Mouse (Mus musculus) lung, embryonic 16.5 days (tissue): ENCODE measurements around the gene Rtn3. TPM values are rescaled to one million over a fixed set of nuclear protein-coding genes. Genes with fewer than 3 reads are reported as not detected.

Experiments used
- ATAC-seq: fragments of 200-750 bp; cut with Nextera tagmentation; 2 replicates; pipeline ENCODE4 v1.8.0; 2017; ENCODE audit warnings: low read depth, mild to moderate bottlenecking, moderate library complexity
- H3K27ac ChIP-seq: fragments of 300-500 bp; sonication (generic); 2 replicates; pipeline ENCODE4 v1.5.1; 2014; ENCODE audit warnings: mild to moderate bottlenecking, control low read depth, low read length
- H3K27me3 ChIP-seq: fragments of 300-500 bp; sonication (generic); 2 replicates; pipeline ENCODE4 v1.6.1; 2014; ENCODE audit warnings: low read depth, low read length, mixed read lengths; ENCODE audit not compliant: control insufficient read depth, insufficient read depth
- H3K36me3 ChIP-seq: fragments of 300-500 bp; sonication (generic); 2 replicates; pipeline ENCODE4 v1.6.1; 2014; ENCODE audit warnings: low read length; ENCODE audit not compliant: control insufficient read depth, insufficient read depth
- H3K4me1 ChIP-seq: fragments of 300-500 bp; sonication (generic); replicated peaks from 2 replicates; pipeline ENCODE4 v1.6.1; 2014; ENCODE audit warnings: low read length, mixed read lengths; ENCODE audit not compliant: control insufficient read depth, insufficient read depth
- H3K4me2 ChIP-seq: fragments of 300-500 bp; sonication (generic); 2 replicates; pipeline ENCODE4 v1.6.1; 2014; ENCODE audit warnings: low read depth, low read length, control low read depth
- H3K4me3 ChIP-seq: fragments of 300-500 bp; sonication (generic); 2 replicates; pipeline ENCODE4 v1.5.1; 2014; ENCODE audit warnings: mild to moderate bottlenecking, low read length, control low read depth
- H3K9ac ChIP-seq: fragments of 300-500 bp; sonication (generic); 2 replicates; pipeline ENCODE4 v1.6.1; 2014; ENCODE audit warnings: low read length, control low read depth
- H3K9me3 ChIP-seq: fragments of 300-500 bp; sonication (generic); 2 replicates; pipeline ENCODE4 v1.6.1; 2016; ENCODE audit warnings: low read length; ENCODE audit not compliant: control insufficient read depth
- WGBS: fragments of 180-500 bp; shearing (Covaris S2); extraction: QIAGEN DNeasy Blood & Tissue Kit; methylation state at CpG from one replicate; pipeline ENCODE4 v1.1.7; 2014; 5-methylcytosine and 5-hydroxymethylcytosine counted together
- polyA plus RNA-seq: library from polyadenylated mRNA; unstranded; fragments of >200 nt; fragmentation: Nextera tagmentation; extraction: Ambion mirVana; gene quantifications from 2 replicates; pipeline ENCODE4 v1.2.1, GENCODE M21; 2015

Gene Rtn3
- polyA plus RNA-seq, 1 experiment from 2014 or later, result 123 TPM

DNA sequence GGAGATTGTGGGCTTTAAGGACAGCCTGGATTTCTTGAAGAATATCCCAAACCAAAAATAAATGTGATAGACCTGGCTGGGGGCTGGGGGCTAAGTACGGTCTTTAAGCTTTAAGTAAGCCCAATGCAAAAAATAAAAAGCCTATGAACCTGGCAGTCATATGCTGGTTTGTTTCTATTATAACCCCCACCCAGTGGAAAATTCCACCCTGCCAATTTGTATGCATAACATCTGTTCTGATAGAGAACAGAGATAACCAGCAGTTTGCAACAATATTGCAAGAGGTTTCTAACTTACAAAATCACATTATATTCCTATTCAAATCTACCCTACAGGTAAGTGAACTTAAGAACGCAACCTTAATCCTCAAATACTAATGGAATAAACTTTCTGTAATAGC lies 12.4 kb downstream of the Rtn3 start:
- Histone ChIP-seq H3K4me3 (no peak overlapping the region), H3K27ac (no peak overlapping the region)
- 85% methylated on average over 2 of the region's 2 CpGs for WGBS

DNA sequence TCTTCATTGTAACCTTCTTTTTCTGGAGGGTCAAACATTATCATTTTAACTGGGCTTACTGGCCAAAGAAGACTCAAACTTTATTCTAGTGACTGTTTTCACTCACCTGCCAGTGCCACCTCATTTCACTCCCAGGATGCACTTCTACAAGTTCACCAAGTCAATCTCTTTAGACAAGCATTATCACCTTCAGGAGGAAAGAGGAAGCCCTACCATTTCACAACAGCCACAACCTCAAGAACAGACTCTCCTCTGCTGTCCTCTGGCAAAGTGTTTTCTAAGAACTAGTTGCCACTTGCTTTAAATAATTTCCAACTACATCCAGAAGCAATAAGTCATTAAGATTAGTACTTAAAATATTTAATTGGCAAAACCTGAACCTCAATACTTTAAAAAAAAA lies 15.2 kb downstream of the Rtn3 start:
- Histone ChIP-seq H3K36me3 (no peaks in the 10 kb centered on the region), H3K27me3 (no peaks in the 10 kb centered on the region), H3K9ac (no peak overlapping the region), H3K4me2 (no peak overlapping the region), H3K4me1 (no peaks in the 10 kb centered on the region), H3K4me3 (no peak overlapping the region), H3K9me3 (no peaks in the 10 kb centered on the region), H3K27ac (no peak overlapping the region)
- no peak for ATAC-seq

More for the DNA sequence above, 12.4 kb downstream of the Rtn3 start:
- Histone ChIP-seq H3K36me3 (no peaks in the 10 kb centered on the region), H3K9me3 (no peaks in the 10 kb centered on the region), H3K4me1 (no peaks in the 10 kb centered on the region), H3K9ac (no peak overlapping the region), H3K4me2 (no peak overlapping the region), H3K27me3 (no peaks in the 10 kb centered on the region)
- ATAC-seq, result no peak

DNA sequence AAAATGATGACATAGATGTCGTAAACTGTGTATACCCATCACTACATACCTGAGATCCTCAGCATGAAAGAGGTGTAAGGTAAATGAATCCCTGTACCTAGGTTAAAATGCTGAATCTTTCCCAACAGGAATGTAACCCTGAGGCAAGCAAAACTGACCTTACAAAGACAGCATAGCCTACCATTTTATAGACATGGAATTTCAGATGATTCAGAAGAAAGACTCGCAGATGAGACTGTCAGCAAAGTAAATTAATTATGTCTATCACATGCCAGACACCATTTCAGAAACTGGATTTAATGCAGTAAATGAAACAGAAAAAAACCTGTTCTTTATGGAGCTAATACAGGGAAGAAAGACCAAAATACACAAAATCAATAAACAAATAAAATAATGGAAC lies 23.7 kb downstream of the Rtn3 start:
- Histone ChIP-seq H3K27ac (no peak overlapping the region), H3K4me3 (no peak overlapping the region), H3K27me3 (no peaks in the 10 kb centered on the region), H3K9me3 (no peaks in the 10 kb centered on the region), H3K9ac (no peak overlapping the region), H3K36me3 (no peaks in the 10 kb centered on the region), H3K4me1 (no peaks in the 10 kb centered on the region), H3K4me2 (no peak overlapping the region)
- whole genome bisulfite sequencing, result 83% methylated on average over 2 of the region's 2 CpGs
- ATAC-seq, result no peak

DNA sequence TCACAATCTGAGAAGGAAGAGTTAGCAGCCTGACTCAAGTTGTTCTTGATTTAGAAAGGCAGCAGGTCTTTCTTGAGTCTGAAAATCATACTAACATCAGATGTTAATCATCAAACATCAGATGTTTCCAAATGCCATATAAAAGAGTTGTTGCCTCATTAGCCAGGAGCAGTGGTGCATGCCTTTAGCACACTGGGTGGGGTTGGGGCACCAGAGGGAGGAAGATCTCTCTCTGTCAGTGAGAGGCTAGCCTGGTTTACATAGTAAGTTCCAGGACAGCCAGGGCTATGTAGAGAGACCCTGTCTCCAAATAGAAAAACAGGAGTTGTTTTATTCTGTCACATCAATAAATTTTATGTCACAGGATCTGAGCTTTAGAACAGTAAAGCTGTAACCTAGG lies 24.2 kb downstream of the Rtn3 start:
- Histone ChIP-seq H3K4me2 (no peak overlapping the region), H3K36me3 (no peaks in the 10 kb centered on the region), H3K27ac (no peak overlapping the region), H3K9me3 (no peaks in the 10 kb centered on the region), H3K27me3 (no peaks in the 10 kb centered on the region), H3K9ac (no peak overlapping the region), H3K4me3 (no peak overlapping the region), H3K4me1 (no peaks in the 10 kb centered on the region)
- no peak for ATAC-seq

DNA sequence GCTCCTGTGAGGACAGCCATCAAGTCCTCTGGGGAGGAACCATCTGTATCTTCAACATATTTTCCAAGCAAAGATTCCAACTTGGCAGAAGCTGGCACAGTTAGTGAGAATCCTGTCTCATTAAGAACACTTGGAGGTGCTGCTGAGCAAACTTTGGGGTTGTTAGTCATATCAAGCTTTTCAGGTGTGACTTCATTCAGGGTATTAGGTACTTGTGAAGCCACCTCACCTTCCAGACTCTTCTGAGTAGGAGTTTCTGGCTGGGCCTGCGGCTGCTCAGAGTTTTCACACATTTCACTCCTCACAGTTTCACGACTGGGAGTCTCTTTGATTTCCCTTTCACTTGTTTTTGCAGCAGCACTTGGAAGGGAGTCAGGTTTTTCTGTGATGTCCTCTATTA lies 26.3 kb downstream of the Rtn3 start:
- Histone ChIP-seq H3K4me3 (no peak overlapping the region), H3K9me3 (no peaks in the 10 kb centered on the region), H3K4me1 (no peaks in the 10 kb centered on the region), H3K4me2 (no peak overlapping the region), H3K36me3 (no peaks in the 10 kb centered on the region), H3K27ac (no peak overlapping the region), H3K9ac (no peak overlapping the region), H3K27me3 (no peaks in the 10 kb centered on the region)
- WGBS, result 38% methylated on average over 2 of the region's 2 CpGs
- ATAC-seq, result no peak

DNA sequence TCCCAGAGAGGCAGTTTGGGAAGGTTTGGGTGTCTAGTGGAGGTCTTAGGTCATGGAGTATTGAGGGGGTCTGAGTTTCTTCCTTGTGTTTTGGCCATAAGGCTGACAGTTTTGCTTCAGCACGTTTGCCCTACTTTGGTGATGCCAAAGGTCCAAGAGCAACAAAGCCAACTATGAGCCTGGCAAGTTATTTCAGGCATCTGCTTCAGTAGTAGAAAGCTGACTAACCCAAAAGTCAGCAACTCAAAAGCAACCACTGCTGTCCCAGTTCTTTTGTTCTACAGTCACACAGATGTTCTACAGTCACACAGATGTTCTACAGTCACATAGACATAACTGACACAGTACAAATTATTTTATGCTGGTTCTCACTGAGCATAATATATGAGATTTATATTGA lies 37.5 kb downstream of the Rtn3 start:
- H3K36me3 ChIP-seq, result peaks cover 5% of the 10 kb centered on the region; the same call in 1 of the 2 replicates
- no peak overlapping the region for H3K4me3 ChIP-seq
- no peak overlapping the region for H3K27ac ChIP-seq
- WGBS, result 34% methylated on average over 1 of the region's 1 CpGs
- ATAC-seq, result no peak
- H3K9ac ChIP-seq, result no peak overlapping the region
- H3K4me2 ChIP-seq, result no peak overlapping the region
- no peaks in the 10 kb centered on the region for H3K9me3 ChIP-seq
- peaks cover 4% of the 10 kb centered on the region; the same call in 1 of the 2 replicates for H3K4me1 ChIP-seq
- no peaks in the 10 kb centered on the region for H3K27me3 ChIP-seq

DNA sequence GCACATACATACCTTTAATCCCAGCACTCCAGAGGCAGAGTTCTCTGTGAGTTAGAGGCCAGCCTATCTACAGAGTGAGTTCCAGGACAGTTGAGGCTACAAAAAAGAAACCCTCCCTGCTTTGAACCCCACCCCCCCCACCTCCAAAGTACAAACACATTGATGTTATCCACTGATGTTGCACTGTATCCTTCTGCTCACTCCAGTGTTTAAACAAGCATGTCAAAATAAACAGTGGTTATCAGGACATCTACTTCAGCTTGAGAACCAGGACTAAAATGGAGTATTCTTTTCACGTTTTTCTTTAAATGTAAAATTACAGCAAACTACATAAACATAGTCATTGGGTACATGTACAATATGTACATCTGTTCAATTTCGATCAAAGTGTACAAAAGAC lies 38.0 kb downstream of the Rtn3 start:
- Histone ChIP-seq H3K4me3 (no peak overlapping the region), H3K36me3 (peaks cover 5% of the 10 kb centered on the region; the same call in 1 of the 2 replicates), H3K4me1 (peaks cover 4% of the 10 kb centered on the region; the same call in 1 of the 2 replicates), H3K27ac (no peak overlapping the region), H3K9me3 (no peaks in the 10 kb centered on the region), H3K4me2 (no peak overlapping the region), H3K9ac (no peak overlapping the region), H3K27me3 (no peaks in the 10 kb centered on the region)
- WGBS, result 59% methylated on average over 2 of the region's 2 CpGs
- ATAC-seq, result no peak

DNA sequence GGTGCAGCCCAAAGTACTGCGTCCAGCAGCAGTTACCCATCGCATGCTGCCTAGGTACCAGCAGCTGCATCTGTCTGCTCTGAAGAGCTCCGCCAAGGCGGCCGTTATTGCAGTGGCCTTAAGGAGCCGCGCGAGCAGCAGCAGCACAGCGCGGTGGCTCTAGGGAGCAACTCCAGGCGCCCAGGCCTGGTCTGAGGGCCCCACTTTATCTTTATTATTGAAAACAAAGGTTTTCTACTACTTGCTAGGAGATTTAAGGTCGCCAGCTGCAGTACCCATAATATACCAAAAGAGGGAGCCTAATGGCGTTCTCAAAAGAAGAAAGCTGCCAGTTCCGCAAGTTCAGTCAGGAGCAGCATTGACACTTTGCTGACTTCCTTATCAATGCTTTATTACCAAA lies 41.6 kb downstream of the Rtn3 start:
- 49% methylated on average over 14 of the region's 14 CpGs for WGBS
- peaks cover 5% of the 10 kb centered on the region; the same call in 1 of the 2 replicates for H3K4me1 ChIP-seq
- H3K27me3 ChIP-seq, result no peaks in the 10 kb centered on the region
- no peak overlapping the region for H3K4me2 ChIP-seq
- ATAC-seq, result no peak
- H3K9ac ChIP-seq, result no peak overlapping the region
- no peak overlapping the region for H3K4me3 ChIP-seq
- no peaks in the 10 kb centered on the region for H3K9me3 ChIP-seq
- H3K27ac ChIP-seq, result no peak overlapping the region
- H3K36me3 ChIP-seq, result peaks cover 5% of the 10 kb centered on the region; the same call in 1 of the 2 replicates

DNA sequence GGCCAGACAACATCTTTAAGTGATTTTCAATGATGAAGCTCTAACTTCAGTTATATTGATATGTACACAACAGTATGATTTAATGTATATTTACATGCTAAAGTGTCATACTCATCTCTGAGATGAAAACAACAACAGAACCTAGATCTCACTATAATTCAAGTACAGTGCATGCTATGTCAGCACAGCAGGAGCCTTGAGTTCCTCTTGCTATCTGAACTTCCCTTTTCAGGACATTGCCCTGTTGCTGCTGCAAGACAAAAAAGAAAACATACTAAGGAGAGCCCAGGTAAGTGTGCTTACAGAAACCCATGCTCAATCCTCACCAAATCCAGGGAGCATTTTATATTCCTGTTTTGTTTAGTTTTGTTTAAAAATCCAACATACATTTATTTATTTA lies 44.8 kb downstream of the Rtn3 start:
- no peak overlapping the region for H3K4me3 ChIP-seq
- no peak for ATAC-seq

More for the DNA sequence above, 44.8 kb downstream of the Rtn3 start:
- H3K36me3 ChIP-seq, result peaks cover 7% of the 10 kb centered on the region
- no peaks in the 10 kb centered on the region for H3K27me3 ChIP-seq
- no peaks in the 10 kb centered on the region for H3K9me3 ChIP-seq
- peaks cover 6% of the 10 kb centered on the region; the same call in 1 of the 2 replicates for H3K4me1 ChIP-seq
- H3K27ac ChIP-seq, result no peak overlapping the region
- H3K9ac ChIP-seq, result no peak overlapping the region
- no peak overlapping the region for H3K4me2 ChIP-seq
